Mouse (Mus musculus) ZHBTc4 (cell line): ENCODE measurements around the gene Zscan29.
A peak's percentile ranks its signal among the peaks of the same experiment; 100 is the strongest.

Source experiments
- DNase-seq: peaks from one replicate; pipeline ENCODE4 v3.0.0-alpha.2; 2011; ENCODE audit warnings: low read depth, low spot score

The Zscan29 gene

DNA sequence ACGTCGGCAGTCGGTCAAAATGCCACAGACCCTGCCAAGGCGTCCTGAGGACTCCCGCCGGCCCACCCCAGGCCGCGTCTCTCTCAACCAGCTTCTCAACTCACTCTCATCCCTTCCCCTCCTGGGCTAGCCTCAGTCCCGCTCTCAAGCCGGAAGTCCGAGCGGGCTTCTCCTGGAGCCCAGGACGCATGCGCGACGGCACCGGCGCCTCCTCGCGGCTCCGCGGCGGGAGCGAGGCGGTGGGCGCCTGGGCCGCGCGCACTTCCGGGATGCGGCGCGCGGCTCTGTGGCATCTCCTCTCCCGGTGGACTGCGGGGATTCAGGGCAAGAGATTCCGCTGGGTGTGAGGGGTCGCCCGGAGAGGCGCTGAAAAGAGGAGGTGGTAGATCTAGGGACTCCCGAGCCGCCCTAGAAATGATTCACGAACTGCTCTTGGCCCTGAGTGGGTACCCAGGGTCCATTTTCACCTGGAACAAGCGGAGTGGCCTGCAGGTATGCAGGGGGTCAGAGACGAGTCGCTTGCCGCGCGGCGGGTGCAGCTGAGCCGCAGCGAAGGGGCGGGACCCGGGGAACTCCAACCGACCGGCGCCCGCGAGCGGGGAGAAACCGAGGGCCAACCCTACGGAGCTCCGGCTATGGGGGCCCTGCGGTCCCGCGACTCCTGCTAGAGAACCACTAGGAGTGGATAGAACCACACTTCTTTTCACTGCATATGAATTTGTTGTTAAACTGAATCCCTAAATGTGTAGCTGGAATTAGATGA is at the start of gene Zscan29:
Zscan29 (minus strand) TSS at position 146 of the 763 bp plus-strand sequence.
- DNase-seq: peak; percentile 96

DNA sequence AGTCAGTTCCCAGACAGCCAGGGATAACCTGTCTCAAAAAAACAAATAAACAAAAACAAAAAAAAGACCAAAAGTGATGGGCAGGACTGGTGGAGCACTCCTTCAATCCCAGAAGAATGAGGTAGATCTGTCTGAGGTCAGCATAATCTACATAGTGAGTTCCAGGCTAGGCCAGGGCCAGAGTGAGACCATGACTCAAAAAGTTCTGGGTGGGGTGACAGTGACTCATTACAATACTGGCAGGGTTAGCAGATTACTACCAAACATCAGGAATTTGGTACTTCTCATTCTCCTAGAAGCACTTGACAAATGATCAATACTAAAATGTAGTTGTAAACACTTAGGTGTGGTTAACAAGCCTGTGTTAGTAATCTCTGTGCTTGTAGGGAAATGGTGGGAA is 49.1 kb upstream of the Zscan29 start:
- DNase-seq: no peak

GRCm38 (mm10) chr2:121219177-121219576 is 48.3 kb upstream of the Zscan29 start:
- no peak for DNase-seq

DNA sequence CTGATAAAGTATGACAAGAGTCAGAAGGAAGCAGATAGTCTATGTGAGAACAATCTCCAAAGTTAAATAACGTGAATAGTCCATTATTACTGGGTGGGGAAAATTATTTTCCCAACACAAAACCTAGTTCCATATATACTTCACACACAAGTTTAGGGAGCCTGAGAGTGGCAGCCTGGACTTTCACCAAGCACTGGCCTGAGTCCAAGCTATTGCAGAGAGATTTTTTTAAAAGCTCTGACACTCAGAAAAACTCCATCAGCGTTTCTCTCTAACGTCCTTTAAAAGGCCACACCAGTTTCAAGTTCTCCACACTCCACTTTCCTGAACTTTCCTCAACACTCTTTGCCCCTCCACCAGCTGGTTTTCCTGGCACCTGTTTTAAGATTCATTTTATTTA is 43.6 kb upstream of the Zscan29 start:
- no peak for DNase-seq

GRCm38 (mm10) chr2:121206541-121206940 is 35.6 kb upstream of the Zscan29 start:
- no peak for DNase-seq

GRCm38 (mm10) chr2:121204276-121204675 is 33.4 kb upstream of the Zscan29 start:
- DNase-seq: no peak

- DNase-seq: no peak
These were observed 24.5 kb upstream of the Zscan29 start for GRCm38 (mm10) chr2:121195466-121195865.

DNA sequence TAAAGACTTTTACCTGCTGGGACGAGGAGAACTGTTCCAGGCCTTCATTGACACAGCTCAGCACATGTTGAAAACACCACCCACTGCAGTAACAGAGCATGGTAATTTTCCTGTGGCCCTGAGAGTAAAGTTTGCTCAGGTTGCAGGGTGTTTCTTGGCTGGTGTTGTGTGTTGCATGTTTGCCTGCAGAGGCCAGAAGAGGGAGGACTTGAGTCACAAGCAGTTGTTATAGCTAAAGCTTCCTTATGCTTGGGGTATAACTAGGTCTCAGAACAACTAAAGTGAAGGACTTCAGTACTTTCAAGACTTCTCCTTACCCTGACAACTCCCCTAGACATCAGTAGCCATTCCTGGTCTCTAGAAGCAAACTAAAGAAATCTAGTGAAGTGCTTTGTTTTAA is 17.6 kb upstream of the Zscan29 start:
- DNase-seq: peak; percentile 13

DNA sequence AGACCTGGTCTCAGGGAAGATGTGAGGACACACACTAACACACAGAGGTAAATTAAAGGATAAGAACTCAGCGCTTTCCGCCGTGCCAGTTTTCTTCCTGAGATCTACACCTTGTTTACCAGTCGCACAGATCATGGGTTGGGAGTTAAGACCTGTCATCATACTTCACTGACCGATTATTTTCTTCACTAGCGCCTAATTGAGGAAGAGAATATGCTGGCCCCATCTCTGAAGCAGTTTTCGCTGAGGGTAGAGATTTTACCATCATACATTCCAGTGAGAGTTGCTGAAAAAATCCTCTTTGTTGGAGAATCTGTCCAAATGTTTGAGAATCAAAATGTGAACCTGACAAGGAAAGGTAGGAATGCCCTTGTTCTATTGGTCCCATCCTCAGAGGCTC is 13.2 kb upstream of the Zscan29 start:
- no peak for DNase-seq

DNA sequence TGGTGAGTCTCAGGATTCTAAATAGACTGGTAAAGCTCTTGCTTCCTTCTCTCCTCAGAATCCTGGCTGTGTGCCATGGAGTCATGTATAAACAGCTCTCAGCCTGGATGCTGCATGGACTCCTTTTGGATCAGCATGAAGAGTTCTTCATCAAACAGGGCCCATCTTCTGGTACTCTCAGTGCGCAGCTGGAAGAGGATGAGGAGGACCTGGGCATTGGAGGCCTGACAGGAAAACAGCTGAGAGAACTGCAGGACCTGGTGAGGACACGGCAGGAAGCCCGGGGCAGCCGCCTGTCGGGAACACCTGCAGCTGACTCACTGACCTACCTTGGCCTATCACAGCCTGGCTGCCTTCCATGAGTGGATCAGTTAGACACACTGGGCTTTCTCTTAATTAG is 12.5 kb upstream of the Zscan29 start:
- DNase-seq: no peak

DNA sequence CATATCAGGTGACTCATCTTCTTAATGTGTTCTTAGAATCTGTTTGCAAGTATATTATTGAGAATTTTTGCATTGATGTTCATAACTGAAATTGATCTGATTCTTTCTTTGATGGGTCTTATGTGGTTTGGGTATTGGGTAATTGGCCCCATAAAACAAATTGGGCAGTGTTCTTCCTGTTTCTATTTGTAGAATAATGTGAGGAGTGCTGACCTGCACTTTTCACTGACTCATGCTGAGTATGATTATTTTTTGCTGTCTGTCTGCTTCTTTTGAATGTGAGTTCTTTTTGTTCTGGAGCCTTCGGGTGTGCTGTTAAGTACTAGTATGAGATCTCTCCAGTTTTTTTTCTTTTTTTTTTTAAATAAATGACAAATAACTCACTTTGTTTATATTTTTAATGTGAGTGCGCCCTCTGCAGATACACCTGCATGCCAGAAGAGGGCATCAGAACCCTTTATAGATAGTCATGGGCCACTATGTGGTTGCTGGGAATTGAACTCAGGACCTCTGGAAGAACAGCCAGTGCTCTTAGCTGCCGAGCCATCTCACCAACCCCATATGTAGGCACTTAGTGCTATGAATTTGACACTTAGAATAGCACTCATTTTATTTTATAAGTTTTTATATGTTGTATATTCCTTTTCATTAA is 8.0 kb upstream of the Zscan29 start:
- peak; percentile 37 for DNase-seq

- peak; percentile 69 for DNase-seq
These were observed 399 bp downstream of the Zscan29 start, which contains the start of gene Tubgcp4 for GRCm38 (mm10) chr2:121170481-121170971. Gene Tubgcp4, plus strand, starts transcription at chr2:121170654.

- DNase-seq: peak; percentile 18
These were observed 1.0 kb downstream of the Zscan29 start for GRCm38 (mm10) chr2:121169902-121170301.

GRCm38 (mm10) chr2:121169173-121169572 is 1.8 kb downstream of the Zscan29 start:
- DNase-seq: no peak

DNA sequence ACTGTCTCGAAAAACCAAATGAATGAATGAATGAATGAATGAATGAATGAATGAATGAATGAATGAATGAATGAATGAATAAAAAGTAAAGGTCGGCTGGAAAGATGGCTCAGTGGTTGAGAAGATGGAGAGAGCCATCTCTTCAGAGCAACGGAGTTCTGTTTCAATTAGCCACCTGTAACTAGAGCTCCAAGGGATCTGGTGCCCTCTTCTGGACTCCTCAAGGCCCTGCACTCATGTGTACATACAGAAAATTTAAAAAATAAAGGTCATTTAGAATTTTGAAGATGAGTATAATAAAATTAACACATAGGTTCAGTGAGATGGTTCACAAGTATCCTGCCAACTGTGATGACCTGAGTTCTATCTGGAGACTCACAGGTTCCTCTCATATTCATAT is 17.8 kb downstream of the Zscan29 start:
- DNase-seq: peak; percentile 67

DNA sequence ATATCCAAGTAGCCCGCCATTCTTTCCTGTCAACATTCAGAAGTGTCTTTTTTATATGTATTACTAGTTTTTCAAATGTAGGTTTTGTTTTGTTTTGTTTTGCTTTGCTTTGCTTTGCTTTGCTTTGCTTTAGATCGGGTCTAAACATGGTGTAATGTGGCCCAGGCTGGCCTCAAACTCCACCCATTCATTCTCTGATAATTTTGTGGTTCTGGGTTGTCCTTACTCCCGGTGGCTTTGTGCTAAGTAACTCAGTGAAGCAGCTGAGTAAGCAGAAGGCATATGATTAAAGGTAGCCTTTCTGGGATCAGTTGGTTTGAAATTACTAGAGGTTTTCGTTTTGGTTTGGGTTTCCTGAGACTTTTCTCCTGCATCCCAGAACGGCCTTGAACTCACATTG is 21.2 kb downstream of the Zscan29 start:
- DNase-seq: no peak

DNA sequence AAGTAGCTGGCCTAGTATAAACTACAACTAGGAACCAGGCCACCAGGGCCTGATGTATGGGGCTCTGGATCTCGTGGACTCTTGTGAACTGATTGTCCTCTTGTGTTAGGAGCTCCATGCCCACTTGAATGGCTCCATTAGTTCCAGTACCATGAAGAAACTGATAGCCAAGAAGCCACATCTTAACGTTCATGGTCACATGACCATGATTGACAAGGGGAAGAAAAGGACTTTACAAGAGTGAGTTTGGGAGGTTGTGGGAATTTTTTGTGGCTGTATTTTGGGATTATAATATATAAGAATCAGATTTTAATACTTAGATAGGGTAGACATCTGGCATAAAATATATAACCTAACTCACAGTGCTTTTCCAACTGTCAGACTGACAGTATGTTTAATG is 28.5 kb downstream of the Zscan29 start:
- DNase-seq: peak; percentile 3

- DNase-seq: no peak
These were observed 29.5 kb downstream of the Zscan29 start for GRCm38 (mm10) chr2:121141216-121142035.

GRCm38 (mm10) chr2:121140018-121140882 is 30.7 kb downstream of the Zscan29 start, which contains the start of the genes Adal and Lcmt2:
Gene Adal, plus strand, starts transcription at chr2:121140428.
Gene Lcmt2, minus strand, starts transcription at chr2:121140653.
- DNase-seq: peak; percentile 97

DNA sequence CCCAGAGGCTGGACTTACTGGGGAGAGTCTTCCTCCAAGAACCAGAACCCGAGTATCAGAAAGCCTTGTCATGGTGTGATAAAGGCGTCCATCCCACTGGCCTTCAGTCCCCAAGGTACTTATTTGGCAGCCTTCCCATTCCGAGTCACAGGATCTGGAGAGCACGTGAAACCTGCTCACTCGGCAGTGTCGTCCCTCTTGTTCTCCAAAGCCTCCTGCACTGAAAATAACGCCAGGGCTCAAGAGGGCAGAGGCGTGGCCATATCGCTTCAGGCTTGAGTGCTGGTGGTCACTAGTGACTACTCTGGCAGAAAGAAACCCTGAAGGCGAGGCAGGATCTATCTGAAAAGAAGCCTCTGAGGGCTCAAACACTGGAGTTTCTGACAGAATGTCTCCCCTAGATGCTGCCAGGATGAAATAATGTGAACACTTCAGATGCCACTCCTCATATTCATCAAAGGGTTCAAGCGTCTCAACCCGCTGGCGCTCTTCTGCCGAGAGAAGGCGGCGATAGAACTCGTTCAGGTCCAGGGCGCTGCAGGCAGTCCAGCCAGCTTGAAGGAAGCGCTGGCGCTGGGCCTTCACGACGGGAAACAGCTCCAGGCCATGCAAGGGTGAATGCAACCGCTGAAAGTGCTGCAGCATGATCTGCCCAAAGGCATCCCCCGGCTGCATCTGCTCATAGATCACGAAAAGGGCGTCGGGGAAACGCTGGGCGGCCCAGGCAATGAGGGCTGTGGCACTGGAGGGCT is 31.5 kb downstream of the Zscan29 start:
- DNase-seq: peak; percentile 62
